Mouse (Mus musculus): ENCODE results near the gene Xxylt1.
A peak's percentile ranks its signal among the peaks of the same experiment; 100 is the strongest.

Xxylt1 gene

DNA sequence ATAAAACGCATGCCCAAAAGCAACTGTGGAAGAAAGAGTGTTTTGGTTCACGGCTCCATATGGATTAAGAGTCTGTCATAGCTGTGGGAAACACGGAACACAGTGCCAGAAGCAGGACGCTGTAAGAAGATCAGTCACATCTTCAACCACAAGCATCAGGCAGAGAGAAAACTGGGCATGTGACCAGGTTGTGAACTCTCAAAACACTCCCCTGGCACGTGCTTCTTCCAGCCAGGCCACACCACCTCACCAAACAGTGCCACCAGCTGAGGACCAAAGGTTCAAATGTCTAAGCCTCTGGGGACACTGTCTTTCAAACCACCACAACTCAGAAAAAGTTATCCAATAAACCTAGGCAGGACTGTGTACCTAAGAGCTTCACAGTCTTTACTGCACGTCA is 93.0 kb downstream of the Xxylt1 start:
- DNase-seq (ENCODE audit: low spot score), result peak; percentile 63

GRCm38 (mm10) chr16:30987684-30988083 is 93.5 kb downstream of the Xxylt1 start:
- no peak for DNase-seq (ENCODE audit: low spot score)

- DNase-seq (ENCODE audit: low spot score), result no peak
Measured at GRCm38 (mm10) chr16:30984826-30985545, 96.2 kb downstream of the Xxylt1 start.

- DNase-seq (ENCODE audit: low spot score), result no peak
Measured at GRCm38 (mm10) chr16:30984101-30984500, 97.1 kb downstream of the Xxylt1 start.

DNA sequence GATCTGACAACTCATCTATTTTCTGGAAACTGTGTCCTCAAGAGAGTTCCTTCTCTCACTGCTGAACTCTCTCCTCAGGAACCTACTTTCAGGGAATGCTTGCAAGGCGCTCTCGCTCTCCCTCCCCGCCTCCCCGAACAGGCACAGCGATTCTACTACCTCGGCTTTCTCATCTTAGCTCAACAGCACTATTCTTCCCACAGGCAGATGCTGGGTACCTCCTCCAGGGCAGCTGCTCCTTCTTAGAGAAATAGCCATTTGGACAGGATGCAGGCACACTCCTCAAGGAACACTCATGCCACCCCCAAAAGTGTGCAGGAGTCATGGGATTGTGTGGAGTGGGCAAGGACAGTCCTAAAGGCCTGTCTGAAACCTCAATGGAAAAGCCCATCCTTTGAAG is 97.5 kb downstream of the Xxylt1 start:
- no peak for DNase-seq (ENCODE audit: low spot score)

GRCm38 (mm10) chr16:30983281-30983680 is 98.0 kb downstream of the Xxylt1 start:
- DNase-seq (ENCODE audit: low spot score), result no peak

- peak; percentile 97 for DNase-seq (ENCODE audit: low spot score)
Measured at GRCm38 (mm10) chr16:30981345-30981744, 99.9 kb downstream of the Xxylt1 start.

GRCm38 (mm10) chr16:30979905-30980304 is 101.3 kb downstream of the Xxylt1 start:
- no peak for DNase-seq (ENCODE audit: low spot score)

DNA sequence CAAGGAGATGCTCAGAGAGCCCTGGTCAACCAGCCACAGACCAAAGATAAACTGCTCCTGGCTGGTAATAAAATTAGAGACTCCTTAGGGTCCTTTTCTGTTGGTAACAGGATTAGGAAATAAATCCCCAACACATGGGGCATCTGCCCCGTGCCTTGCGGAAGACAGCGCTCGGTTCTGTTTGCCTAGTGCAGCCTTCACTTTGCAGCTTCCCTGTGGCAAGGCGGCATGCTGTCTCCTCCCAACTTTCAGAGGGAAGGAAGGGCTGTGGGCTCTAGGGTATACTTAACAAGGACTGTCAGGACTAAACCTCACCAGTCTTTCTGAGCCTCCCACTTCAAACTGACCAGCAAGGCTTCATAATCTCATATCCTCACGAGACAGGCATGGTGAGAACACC is 103.5 kb downstream of the Xxylt1 start:
- DNase-seq (ENCODE audit: low spot score), result no peak

DNA sequence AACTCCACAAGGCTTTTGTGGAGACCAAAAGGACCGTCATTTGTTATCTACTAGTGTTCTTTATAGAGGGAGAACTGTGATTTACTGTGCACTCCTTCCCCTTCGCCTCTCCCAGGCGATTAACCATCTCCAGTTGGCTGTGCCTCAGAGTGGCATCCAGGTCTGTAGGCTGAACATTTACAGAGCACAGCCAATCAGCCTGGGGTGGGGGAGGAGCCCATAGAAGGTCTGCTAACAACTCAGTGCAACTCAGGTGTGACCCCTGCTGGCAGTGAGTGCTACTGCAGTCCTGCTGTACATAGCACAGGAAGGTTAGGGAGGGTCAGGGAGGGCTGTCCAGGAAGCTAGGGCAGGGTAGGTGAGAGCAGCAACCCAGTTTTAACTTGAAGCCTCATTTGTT is 104.0 kb downstream of the Xxylt1 start:
- DNase-seq (ENCODE audit: low spot score), result peak; percentile 97

DNA sequence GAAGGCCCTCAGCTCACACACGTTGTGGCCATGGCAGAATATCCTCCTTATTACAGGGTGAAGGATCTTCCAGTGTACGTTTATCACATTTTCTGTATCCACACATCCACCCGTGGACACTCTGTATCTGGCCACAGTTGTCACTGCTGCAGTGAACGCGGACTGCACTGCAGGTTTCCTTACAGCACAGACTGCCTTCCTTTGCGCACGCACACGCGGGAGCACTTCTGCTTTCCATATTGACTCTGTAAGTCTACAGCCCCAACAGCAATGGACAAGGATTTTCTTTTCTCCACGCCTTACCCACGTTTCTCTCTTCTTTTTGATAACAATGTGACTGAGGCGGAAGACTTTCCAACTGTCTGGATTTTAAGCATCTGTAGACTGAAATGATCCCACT is 106.7 kb downstream of the Xxylt1 start:
- no peak for DNase-seq (ENCODE audit: low spot score)

DNA sequence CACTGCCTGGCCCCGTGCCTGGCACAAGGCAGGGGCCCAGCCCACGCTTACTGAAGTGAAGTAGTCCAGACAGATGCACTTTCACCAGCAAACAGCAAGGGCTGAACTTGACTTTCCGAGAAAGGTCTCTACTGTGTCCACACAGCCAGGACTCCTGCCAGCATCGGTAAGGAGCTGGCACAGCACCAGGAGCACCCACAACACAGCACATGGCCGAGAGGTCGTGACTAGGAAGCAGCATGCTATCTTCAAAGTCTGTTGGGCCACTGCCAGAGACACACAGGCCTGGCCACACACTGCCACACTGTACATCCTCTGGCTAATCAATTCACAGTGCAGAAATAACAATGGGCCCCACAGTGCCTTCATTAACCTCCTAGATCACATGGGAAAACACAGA is 107.8 kb downstream of the Xxylt1 start:
- DNase-seq (ENCODE audit: low spot score), result peak; percentile 59

GRCm38 (mm10) chr16:30971950-30972541 is 109.2 kb downstream of the Xxylt1 start:
- no peak for DNase-seq (ENCODE audit: low spot score)

DNA sequence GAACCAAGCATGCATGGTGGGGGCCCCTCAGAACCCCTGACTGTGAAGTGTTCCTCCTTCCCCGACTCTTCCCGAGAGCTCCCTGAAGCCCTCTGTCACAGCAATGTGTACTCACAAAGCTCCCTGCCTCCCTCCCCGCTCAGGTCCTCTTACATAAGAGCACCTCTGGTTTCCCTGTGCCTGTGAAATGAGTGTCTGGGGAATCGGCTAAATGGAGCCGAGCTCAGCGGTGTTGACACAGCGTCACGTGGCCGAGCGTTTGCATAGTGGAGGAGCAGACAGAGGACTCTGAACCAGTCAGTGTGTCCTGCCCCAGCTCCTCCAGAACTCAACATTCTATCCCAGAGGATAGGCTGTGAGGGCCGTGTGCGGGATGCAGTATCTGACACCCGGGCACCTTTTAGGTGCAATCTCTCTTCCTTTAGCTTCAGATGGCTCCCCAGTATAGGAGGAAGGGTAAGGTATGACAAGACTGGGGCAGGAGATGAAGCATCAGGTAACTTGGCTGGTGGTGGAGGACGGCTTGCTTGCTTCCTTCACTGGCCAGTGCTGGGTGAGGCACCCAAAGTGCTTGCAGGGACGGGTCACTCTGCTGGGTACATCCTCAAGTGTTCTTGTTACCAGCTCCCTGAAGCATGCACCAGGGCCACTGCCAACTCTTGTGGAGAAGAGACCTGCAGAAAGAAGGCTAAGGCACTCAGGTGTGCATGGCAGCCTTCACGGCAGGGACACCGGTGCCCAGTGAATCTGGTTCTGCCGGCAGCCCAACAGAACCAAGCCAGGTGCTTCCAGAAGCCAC is 111.8 kb downstream of the Xxylt1 start:
- DNase-seq (ENCODE audit: low spot score), result no peak

- no peak for DNase-seq (ENCODE audit: low spot score)
Measured at GRCm38 (mm10) chr16:30968402-30969151, 112.7 kb downstream of the Xxylt1 start.

GRCm38 (mm10) chr16:30966684-30967083 is 114.5 kb downstream of the Xxylt1 start:
- no peak for DNase-seq (ENCODE audit: low spot score)

- no peak for DNase-seq (ENCODE audit: low spot score)
Measured at GRCm38 (mm10) chr16:30964891-30965290, 116.3 kb downstream of the Xxylt1 start.

- DNase-seq (ENCODE audit: low spot score), result no peak
Measured at GRCm38 (mm10) chr16:30964411-30964810, 116.8 kb downstream of the Xxylt1 start.

- no peak for DNase-seq (ENCODE audit: low spot score)
Measured at GRCm38 (mm10) chr16:30962515-30962914, 118.7 kb downstream of the Xxylt1 start.

DNA sequence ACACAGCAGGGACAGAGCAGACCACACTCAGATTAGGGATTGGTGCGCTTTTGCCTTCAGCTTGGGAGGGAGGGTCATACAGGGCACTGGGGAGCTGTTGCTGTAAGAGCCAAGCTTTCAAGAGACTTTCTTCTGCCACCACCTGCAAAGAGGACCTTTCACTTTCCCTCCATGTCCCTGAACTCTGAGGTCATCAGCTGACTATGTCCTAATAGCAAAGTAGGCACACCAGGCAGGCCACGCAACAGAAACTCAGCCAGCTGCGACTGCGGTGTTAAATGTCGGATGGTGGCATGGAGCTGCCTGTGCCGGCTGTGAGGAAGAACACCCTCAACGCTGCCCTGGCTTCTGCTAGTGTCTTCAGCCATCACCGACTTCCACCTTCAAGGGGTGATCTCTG is 120.1 kb downstream of the Xxylt1 start:
- DNase-seq (ENCODE audit: low spot score), result no peak

GRCm38 (mm10) chr16:30960266-30960665 is 121.0 kb downstream of the Xxylt1 start:
- DNase-seq (ENCODE audit: low spot score), result no peak

- DNase-seq (ENCODE audit: low spot score), result no peak
Measured at GRCm38 (mm10) chr16:30959692-30960091, 121.5 kb downstream of the Xxylt1 start.
